ENCODE assay signal across 18 mouse cellular contexts in genomic region chr3:122009818-122010217, GRCm38 (mm10).
"Had no signal": no experiment of that assay in that cellular context is flagged by ENCODE, and none has a peak within 500 bp of the region (broad histone marks: within the 10 kb centered on the region; RNA-seq: fewer than 3 reads in every experiment).

No protein-coding gene starts in this region.

- H3K36me3 ChIP-seq: midbrain, embryonic 12.5 days had no signal

- H3K27me3 ChIP-seq: midbrain, embryonic 12.5 days; neural tube, embryonic 13.5 days; neural tube, embryonic 15.5 days had no signal

- H3K27ac ChIP-seq: midbrain, embryonic 10.5 days; midbrain, embryonic 12.5 days; neural tube, embryonic 13.5 days; neural tube, embryonic 15.5 days had no signal

- H3K9ac ChIP-seq: lung, embryonic 14.5 days; midbrain, embryonic 12.5 days; neural tube, embryonic 13.5 days; neural tube, embryonic 15.5 days had no signal

- H3K4me3 ChIP-seq: midbrain, embryonic 10.5 days; midbrain, embryonic 12.5 days; neural tube, embryonic 13.5 days; neural tube, embryonic 15.5 days had no signal

- DNase-seq: lung, adult 18-20 months; lung, embryonic 14.5 days; lung, postnatal 10 days; lung, postnatal 4 days; midbrain, embryonic 14.5 days; retina, postnatal 1 day; right cerebral cortex, adult 18-20 months; right cerebral cortex, postnatal 25 days; right cerebral cortex, postnatal 4 days; spleen, adult 18-20 months; thymus, adult 18-20 months; thymus, postnatal 14 days; thymus, postnatal 36 days had no signal

- ATAC-seq: midbrain, embryonic 16.5 days had no signal

- H3K9me3 ChIP-seq: midbrain, embryonic 10.5 days; midbrain, embryonic 12.5 days; neural tube, embryonic 13.5 days; neural tube, embryonic 15.5 days had no signal

- H3K4me1 ChIP-seq: midbrain, embryonic 10.5 days; midbrain, embryonic 12.5 days; neural tube, embryonic 13.5 days; neural tube, embryonic 15.5 days had no signal

- H3K4me2 ChIP-seq: lung, embryonic 14.5 days; midbrain, embryonic 12.5 days; neural tube, embryonic 13.5 days; neural tube, embryonic 15.5 days had no signal
